Mouse (Mus musculus): ENCODE measurements at regions not wholly inside any gene's neighbourhood (a gene's known extent, or its start where the extent isn't known, plus 50 kb on each side); places are given as distances from the start of the nearest gene placed in this dataset.

DNA sequence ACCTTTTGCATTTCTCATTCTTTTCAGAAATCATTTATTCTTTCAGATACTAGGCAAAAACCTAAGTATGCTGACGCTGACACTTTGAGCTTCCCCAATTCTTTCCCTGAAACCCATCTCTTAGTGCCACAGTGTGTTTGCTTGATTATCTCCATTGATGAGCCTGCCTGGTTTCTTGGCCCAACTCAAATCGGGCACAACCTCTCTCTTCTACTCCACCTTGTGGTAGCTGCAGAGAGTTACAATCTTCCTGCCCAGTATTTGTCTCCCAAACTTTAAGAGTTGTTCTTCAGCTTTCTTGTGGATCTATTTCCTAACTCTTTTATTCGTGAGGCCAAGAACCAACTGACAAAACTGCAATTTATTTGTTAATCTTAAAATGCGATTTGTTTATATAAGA lies 176.4 kb upstream of the Tbc1d2b start:
- H3K27me3 ChIP-seq: peaks cover 27% of the 10 kb centered on the region
- peak; percentile 74 for TF ChIP-seq CTCF (IDR thresholded peaks at IDR 0.05)
- CTCF ChIA-PET: interaction anchor here (1.1 to 3.6 kb wide), 2 partner anchors 129 to 241 kb away, joined by 3 to 24 read pairs; no protein-coding TSS in a partner anchor
- DNase-seq (ENCODE audit: low read depth, low spot score) (no peak), ATAC-seq (no peak)
- in situ Hi-C loops (cut with MboI; ENCODE audit: low pct_unique_long_range_greater_than_20kb): loop anchor here (5.0 kb wide), 1 partner anchor 240 kb away; no protein-coding TSS in a partner anchor
- POLR2A ChIA-PET: no interaction called here

DNA sequence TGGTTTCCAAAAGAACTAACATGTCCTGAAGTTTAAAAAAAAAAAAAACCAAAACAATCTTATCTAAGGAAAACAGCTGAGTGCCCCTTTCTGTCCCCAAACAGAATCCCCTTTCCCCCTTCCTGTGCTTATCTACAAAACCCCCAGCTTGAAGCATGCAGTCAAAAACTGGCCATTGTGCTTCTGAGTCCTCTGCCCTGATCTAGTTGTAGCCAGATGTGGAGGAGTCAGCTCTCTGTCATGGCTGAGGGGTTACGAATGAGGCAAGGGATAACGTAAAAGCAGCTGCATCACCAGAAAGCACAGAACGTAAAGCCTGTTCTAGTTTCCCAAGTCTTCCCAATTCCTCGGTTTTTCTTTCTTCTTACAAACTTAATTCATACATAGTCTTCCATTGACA lies 164.3 kb upstream of the Tbc1d2b start:
- no peak for TF ChIP-seq CTCF (IDR thresholded peaks at IDR 0.05)
- ChIA-PET POLR2A (no interaction called here), CTCF (no interaction called here)
- DNase-seq (ENCODE audit: low read depth, low spot score): no peak
- no peaks in the 10 kb centered on the region for H3K27me3 ChIP-seq
- in situ Hi-C loops (cut with MboI; ENCODE audit: low pct_unique_long_range_greater_than_20kb): no loop called here
- ATAC-seq: no peak

DNA sequence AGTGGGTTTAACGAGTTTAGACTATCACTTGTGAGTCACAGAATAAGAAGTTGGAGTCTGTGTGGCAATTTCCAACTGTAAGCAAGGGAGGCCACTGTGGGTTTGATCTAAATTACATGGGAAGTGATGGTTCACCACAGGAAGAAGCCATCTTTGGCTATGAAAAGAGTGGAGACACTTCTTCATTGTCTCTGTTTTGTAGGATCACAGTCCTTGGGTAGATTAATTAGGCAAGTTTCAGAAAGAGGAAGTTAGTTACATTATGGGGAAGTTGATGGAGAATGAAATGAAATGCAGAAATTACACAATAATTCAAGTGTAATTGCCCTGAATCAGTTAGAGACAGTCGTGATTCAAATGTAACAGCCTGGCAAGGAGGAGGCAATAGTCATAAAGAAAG lies 160.3 kb upstream of the Tbc1d2b start:
- TF ChIP-seq CTCF (IDR thresholded peaks at IDR 0.05): no peak
- ChIA-PET POLR2A (no interaction called here), CTCF (no interaction called here)
- ATAC-seq: no peak
- in situ Hi-C loops (cut with MboI; ENCODE audit: low pct_unique_long_range_greater_than_20kb): no loop called here
- H3K27me3 ChIP-seq: no peaks in the 10 kb centered on the region
- no peak for DNase-seq (ENCODE audit: low read depth, low spot score)

DNA sequence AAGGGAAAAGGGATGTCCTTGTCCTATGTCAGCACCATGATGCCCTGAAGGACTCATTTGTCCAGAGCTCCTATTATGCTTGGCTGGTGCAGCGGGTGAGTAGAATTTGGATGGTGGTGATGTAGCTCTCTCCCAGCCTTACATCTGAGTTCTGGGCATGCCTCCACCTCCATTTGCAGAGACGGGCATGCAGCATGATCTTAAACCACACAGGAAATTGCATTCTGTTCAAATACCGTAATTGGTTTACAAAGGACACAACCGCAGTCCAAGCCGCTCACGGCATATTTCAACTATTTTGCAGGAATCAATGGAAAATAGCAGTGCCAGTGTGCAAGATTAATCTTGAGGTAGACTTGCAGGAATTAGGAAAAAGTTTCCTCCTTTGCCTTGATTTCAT lies 151.1 kb upstream of the Tbc1d2b start:
- ATAC-seq (no peak), DNase-seq (ENCODE audit: low read depth, low spot score) (no peak)
- no peak for TF ChIP-seq CTCF (IDR thresholded peaks at IDR 0.05)
- CTCF ChIA-PET: no interaction called here
- in situ Hi-C loops (cut with MboI; ENCODE audit: low pct_unique_long_range_greater_than_20kb): no loop called here
- POLR2A ChIA-PET: interaction anchor here (0.6 kb wide), 1 partner anchor 48 kb away, joined by 3 read pairs; no protein-coding TSS in a partner anchor
- H3K27me3 ChIP-seq: no peaks in the 10 kb centered on the region

DNA sequence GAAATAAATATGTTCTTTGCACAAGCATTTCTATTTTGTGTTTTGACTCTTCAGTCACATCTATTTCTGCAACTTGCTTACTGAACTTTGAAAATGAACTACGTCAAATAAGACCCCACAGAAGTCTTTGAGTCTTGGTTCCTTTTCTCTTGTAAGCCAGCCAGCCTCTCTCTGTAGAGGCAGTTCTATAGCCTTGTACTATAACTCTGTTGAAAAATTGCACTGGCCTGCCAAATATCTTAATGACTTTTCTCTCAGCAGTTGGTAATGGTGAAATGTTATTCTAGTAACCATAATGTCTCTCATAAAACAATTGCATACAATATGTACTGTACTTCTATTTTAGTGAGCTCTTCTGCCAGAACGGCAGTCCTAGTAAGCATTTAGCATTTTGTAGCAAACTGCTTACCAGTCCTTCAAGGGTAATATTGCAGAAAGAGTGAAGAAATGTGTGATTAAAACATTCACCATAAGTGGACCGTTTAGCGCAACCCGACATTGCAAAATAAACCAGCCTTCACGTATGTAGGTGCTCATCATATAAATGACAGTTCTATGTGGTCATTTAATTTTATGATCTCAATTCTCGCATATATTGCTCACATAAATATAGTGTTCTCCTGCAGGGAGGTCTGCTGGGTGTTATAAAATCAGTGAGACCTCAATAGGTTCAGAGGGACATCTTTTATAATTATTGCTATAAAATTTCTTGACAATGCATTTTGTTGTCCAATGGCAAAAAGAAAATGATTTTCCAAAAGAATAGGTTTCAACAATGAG lies 149.3 kb upstream of the Tbc1d2b start:
- CTCF ChIA-PET: no interaction called here

DNA sequence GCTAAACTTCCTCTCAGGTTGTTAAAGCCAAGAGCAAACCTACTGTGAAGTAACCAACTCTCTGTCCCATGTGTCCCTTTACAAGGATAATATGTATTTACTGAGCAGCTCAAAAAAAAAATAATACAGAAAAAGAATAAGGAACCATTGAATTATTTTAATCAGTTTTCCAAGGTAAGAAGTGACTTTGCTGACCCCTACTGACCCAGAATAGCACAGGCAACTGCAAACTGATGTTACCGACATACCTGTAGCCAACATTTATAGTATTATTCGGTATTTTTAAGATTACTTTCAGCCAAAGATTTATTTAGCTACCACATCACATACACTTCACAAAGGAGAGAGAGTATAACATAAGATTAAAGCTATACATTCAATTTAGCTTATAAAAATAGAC lies 138.2 kb upstream of the Tbc1d2b start:
- CTCF ChIA-PET: interaction anchor here (0.6 to 1.5 kb wide), 2 partner anchors 10 to 215 kb away, joined by 3 to 4 read pairs; no protein-coding TSS in a partner anchor
- DNase-seq (ENCODE audit: low read depth, low spot score): no peak
- ATAC-seq: no peak
- peak; percentile 21 for TF ChIP-seq CTCF (IDR thresholded peaks at IDR 0.05)
- in situ Hi-C loops (cut with MboI; ENCODE audit: low pct_unique_long_range_greater_than_20kb): no loop called here
- H3K27me3 ChIP-seq: peaks cover 11% of the 10 kb centered on the region
- POLR2A ChIA-PET: no interaction called here

More for the DNA sequence above, 149.3 kb upstream of the Tbc1d2b start:
- POLR2A ChIA-PET: no interaction called here
- H3K27me3 ChIP-seq: peaks cover under 1% of the 10 kb centered on the region
- TF ChIP-seq CTCF (IDR thresholded peaks at IDR 0.05): no peak
- DNase-seq (ENCODE audit: low read depth, low spot score): no peak
- in situ Hi-C loops (cut with MboI; ENCODE audit: low pct_unique_long_range_greater_than_20kb): no loop called here
- no peak for ATAC-seq

DNA sequence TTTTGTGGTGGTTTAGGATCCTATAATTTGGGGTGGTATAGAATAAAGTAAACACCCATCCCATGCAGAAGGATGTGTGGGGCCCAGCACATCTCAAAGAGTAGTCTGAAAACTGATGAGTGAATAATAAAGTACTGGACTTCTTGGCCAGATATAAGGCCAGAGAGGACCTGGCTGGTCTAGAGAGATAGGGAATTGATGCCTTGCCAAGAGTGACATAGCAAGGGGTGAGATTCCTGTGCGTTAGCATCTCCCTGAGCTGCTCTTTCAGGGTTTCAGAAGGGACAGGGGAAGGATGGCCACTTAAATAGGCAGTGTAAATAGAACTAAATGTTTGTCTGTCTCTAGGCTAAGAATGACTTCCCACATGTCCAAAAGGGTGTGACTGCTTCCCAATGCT lies 137.0 kb upstream of the Tbc1d2b start:
- no peak for TF ChIP-seq CTCF (IDR thresholded peaks at IDR 0.05)
- CTCF ChIA-PET: no interaction called here
- in situ Hi-C loops (cut with MboI; ENCODE audit: low pct_unique_long_range_greater_than_20kb): no loop called here
- H3K27me3 ChIP-seq: peaks cover 11% of the 10 kb centered on the region
- POLR2A ChIA-PET: no interaction called here
- no peak for DNase-seq (ENCODE audit: low read depth, low spot score)
- ATAC-seq: no peak

DNA sequence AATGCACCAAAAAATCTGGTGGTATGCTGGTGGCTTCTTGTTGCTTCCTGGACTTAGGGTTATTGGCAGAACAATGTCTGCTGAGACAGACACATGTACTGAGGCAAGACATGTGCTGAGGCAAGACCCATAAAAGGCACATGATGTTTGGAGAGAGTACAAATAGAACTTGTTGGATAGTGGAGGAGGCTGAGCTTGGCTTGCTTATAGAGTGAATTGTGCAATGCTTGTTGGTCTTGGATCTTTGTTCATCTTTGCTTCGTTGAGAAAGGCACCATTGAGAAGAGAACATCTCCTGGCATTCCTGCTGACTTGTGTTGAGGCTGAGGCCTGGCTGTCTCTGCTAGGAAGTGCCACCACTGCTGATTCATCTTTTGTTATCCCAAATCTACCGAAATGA lies 117.8 kb upstream of the Tbc1d2b start:
- in situ Hi-C loops (cut with MboI; ENCODE audit: low pct_unique_long_range_greater_than_20kb): no loop called here
- H3K27me3 ChIP-seq: peaks cover 3% of the 10 kb centered on the region
- TF ChIP-seq CTCF (IDR thresholded peaks at IDR 0.05): no peak
- DNase-seq (ENCODE audit: low read depth, low spot score): no peak
- ChIA-PET POLR2A (no interaction called here), CTCF (no interaction called here)
- ATAC-seq: no peak

DNA sequence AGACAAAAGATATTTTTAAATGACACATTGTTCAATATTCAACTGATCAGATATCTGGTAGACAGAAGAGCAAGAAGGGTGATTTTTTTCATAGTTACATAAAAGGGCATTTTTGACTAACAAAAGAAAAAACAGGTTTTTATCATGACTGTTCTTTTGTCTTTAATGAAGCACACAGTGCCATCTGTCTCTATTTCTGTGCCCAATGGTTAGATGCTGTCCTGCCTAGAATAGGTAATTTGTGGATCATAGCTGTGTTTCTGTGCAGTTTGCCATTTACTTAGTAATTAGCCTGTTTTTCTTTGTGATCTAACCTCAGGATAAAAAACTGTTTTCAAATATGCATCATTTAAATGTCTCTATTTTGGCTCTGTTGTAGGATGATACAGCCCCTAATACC lies 114.4 kb upstream of the Tbc1d2b start:
- ATAC-seq (no peak), DNase-seq (ENCODE audit: low read depth, low spot score) (no peak)
- ChIA-PET POLR2A (no interaction called here), CTCF (no interaction called here)
- peaks cover 3% of the 10 kb centered on the region for H3K27me3 ChIP-seq
- TF ChIP-seq CTCF (IDR thresholded peaks at IDR 0.05): no peak
- in situ Hi-C loops (cut with MboI; ENCODE audit: low pct_unique_long_range_greater_than_20kb): no loop called here

DNA sequence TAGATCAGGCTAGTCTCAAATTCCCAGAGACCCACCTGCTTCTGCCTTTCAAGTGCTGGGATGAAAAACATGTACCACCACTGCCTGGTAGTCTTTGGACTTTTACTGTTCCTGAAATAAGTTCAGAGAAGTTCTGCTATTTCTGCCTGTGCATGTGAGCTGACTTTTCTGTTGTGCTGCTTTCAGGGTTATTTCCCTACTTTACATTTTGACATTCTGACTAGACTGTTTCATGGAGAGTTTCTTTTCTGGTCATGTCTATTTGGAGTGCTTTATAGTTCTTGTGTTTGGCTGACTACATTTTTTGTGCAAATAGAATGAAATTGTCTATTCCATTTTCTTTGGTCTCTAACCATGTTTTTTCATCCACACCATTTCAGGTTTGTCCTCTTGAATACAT lies 109.5 kb upstream of the Tbc1d2b start:
- in situ Hi-C loops (cut with MboI; ENCODE audit: low pct_unique_long_range_greater_than_20kb): no loop called here
- POLR2A ChIA-PET: no interaction called here
- no peak for ATAC-seq
- TF ChIP-seq CTCF (IDR thresholded peaks at IDR 0.05): no peak
- H3K27me3 ChIP-seq: no peaks in the 10 kb centered on the region
- CTCF ChIA-PET: no interaction called here
- no peak for DNase-seq (ENCODE audit: low read depth, low spot score)

DNA sequence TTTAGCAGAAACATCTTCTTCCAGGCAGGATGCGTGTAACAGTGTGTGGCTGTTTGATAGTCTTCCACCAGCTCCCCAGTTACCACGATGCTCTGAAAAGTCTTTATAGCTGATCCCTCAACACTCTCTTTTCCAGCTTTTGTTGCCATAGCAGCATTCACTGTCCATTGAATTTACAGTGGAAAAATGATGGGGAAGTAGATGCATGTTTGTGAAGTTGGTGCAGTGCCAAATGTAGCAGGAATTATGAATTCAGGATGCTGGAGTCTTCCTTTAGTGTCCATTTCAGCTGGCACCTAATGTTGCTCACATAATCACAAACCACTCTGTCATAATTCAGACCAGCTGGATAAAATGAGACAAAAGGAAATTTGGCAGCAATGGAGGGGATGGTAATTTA lies 99.0 kb upstream of the Tbc1d2b start:
- in situ Hi-C loops (cut with MboI; ENCODE audit: low pct_unique_long_range_greater_than_20kb): no loop called here

DNA sequence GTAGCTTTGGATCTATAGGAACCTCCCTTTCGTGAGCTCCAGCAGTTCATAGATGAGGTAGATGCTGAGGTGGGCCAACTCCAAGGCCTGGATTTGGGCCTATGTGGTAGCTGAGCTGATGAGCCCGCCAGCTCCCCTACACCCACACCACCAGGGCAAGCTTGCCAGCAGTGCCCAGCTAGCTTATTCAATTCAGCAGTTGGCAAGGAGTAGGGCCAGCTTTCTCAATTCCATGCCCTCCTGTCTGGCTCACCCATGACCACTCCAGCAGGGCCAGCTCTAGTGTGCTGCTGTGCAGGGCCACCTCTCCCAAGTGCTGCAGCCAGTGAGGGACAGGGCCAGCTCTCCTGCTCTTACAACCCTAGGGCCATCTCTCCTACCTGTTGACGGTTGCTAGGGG lies 97.1 kb upstream of the Tbc1d2b start:
- DNase-seq (ENCODE audit: low read depth, low spot score): no peak
- in situ Hi-C loops (cut with MboI; ENCODE audit: low pct_unique_long_range_greater_than_20kb): no loop called here
- POLR2A ChIA-PET: no interaction called here
- H3K27me3 ChIP-seq: peaks cover 2% of the 10 kb centered on the region
- CTCF ChIA-PET: interaction anchor here (0.5 kb wide), 1 partner anchor 86 kb away, joined by 3 read pairs; no protein-coding TSS in a partner anchor
- ATAC-seq: no peak
- no peak for TF ChIP-seq CTCF (IDR thresholded peaks at IDR 0.05)

More for the DNA sequence above, 99.0 kb upstream of the Tbc1d2b start:
- DNase-seq (ENCODE audit: low read depth, low spot score) (no peak), ATAC-seq (no peak)
- H3K27me3 ChIP-seq: no peaks in the 10 kb centered on the region
- POLR2A ChIA-PET: no interaction called here
- TF ChIP-seq CTCF (IDR thresholded peaks at IDR 0.05): no peak
- CTCF ChIA-PET: no interaction called here

Data from Patski (cell line).